Mouse (Mus musculus) limb, embryonic 10.5 days (tissue): ENCODE data around the gene Palm. TPM values are rescaled to one million over a fixed set of nuclear protein-coding genes. Genes with fewer than 3 reads are reported as not detected.

Source experiments
- DNase-seq: peaks from one replicate; pipeline ENCODE4 v3.0.0-alpha.2; 2017; ENCODE audit warnings: low spot score
- H3K27ac ChIP-seq: fragments of 300-500 bp; sonication (generic); 2 replicates; pipeline ENCODE4 v1.5.1; 2016; ENCODE audit warnings: mild to moderate bottlenecking
- H3K27me3 ChIP-seq: fragments of 300-500 bp; sonication (generic); 2 replicates; pipeline ENCODE4 v1.6.1; 2016; ENCODE audit warnings: low read depth, mild to moderate bottlenecking; ENCODE audit not compliant: poor library complexity, severe bottlenecking
- H3K36me3 ChIP-seq: fragments of 300-500 bp; sonication (generic); 2 replicates; pipeline ENCODE4 v1.6.1; 2016; ENCODE audit warnings: mild to moderate bottlenecking, moderate library complexity
- H3K4me1 ChIP-seq: fragments of 300-500 bp; sonication (generic); 2 replicates; pipeline ENCODE4 v1.6.1; 2016
- H3K4me3 ChIP-seq: fragments of 300-500 bp; sonication (generic); 2 replicates; pipeline ENCODE4 v1.5.1; 2016; ENCODE audit warnings: mild to moderate bottlenecking, moderate library complexity
- H3K9me3 ChIP-seq: fragments of 300-500 bp; sonication (generic); replicated peaks from 2 replicates; pipeline ENCODE4 v1.6.1; 2016; ENCODE audit warnings: mild to moderate bottlenecking
- WGBS: fragments of 180-500 bp; shearing (Covaris S2); methylation state at CpG from one replicate; pipeline ENCODE4 v1.1.7; 2016; 5-methylcytosine and 5-hydroxymethylcytosine counted together
- polyA plus RNA-seq: library from polyadenylated mRNA; unstranded; fragments of >200 nt; fragmentation: Nextera tagmentation; extraction: Ambion mirVana; gene quantifications from 2 replicates; pipeline ENCODE4 v1.2.1, GENCODE M21; 2016

Gene Palm
- polyA plus RNA-seq, 1 experiment from 2014 or later: 126 TPM

GRCm38 (mm10) chr10:79857894-79858293 is 64.5 kb downstream of the Palm start:
- Histone ChIP-seq H3K4me1 (peaks cover 53% of the 10 kb centered on the region), H3K9me3 (no peaks in the 10 kb centered on the region), H3K27ac (no peak overlapping the region), H3K36me3 (peaks cover 72% of the 10 kb centered on the region), H3K27me3 (no peaks in the 10 kb centered on the region), H3K4me3 (peak overlapping the region; percentile 99)
- WGBS: 77% methylated on average over 2 of the region's 2 CpGs
- DNase-seq: no peak

DNA sequence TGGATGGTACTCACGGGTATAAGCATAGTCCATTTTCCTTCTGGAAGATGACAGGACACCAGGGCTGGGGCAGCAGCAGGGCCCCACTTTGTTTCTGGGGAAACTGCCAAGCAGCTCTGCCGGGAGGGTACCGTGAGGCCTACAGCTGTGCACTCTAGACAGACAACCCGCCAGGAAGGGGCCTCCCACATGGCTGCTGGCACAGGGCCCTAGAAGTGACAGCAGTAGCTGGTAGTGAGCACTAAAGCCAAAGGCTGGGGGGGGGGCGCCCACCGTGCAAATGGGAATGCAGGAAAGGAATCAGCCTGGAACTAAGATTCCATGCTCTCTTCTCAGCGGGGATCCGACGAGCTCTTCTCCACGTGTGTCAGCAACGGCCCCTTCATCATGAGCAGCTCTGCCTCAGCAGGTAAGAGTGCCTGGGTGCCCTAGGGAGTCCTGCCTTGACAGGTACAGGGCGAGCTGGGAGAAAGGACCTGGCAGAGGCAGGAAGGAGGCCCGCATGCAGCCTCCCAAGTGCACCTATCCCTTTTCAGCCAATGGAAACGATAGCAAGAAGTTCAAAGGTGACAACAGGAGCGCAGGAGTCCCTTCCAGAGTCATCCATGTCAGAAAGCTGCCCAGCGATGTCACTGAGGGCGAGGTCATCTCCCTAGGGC is 65.2 kb downstream of the Palm start:
- no peak overlapping the region for H3K27ac ChIP-seq
- H3K4me1 ChIP-seq: peaks cover 47% of the 10 kb centered on the region
- no peak for DNase-seq

DNA sequence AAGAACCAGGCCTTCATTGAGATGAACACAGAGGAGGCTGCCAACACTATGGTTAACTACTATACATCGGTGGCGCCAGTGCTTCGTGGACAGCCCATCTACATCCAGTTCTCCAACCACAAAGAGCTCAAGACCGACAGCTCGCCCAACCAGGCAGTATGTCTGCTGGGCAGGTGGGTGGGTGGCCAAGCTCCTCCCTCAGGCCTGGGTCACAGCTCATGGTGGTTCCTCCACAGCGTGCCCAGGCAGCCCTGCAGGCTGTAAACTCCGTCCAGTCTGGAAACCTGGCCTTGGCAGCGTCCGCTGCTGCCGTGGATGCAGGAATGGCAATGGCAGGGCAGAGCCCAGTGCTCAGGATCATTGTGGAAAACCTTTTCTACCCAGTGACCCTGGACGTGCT is 65.7 kb downstream of the Palm start:
- H3K36me3 ChIP-seq: peaks cover 84% of the 10 kb centered on the region
- H3K4me3 ChIP-seq: peak overlapping the region; percentile 10; the same call in 1 of the 2 replicates
- no peak for DNase-seq
- peaks cover 47% of the 10 kb centered on the region for H3K4me1 ChIP-seq
- WGBS: 91% methylated on average over 11 of the region's 11 CpGs
- H3K27me3 ChIP-seq: no peaks in the 10 kb centered on the region
- H3K27ac ChIP-seq: no peak overlapping the region
- no peaks in the 10 kb centered on the region for H3K9me3 ChIP-seq

More for the DNA sequence above, 65.2 kb downstream of the Palm start:
- WGBS: 83% methylated on average over 17 of the region's 17 CpGs
- H3K27me3 ChIP-seq: no peaks in the 10 kb centered on the region
- peak overlapping the region; percentile 99; the same call in 1 of the 2 replicates for H3K4me3 ChIP-seq
- H3K36me3 ChIP-seq: peaks cover 78% of the 10 kb centered on the region
- H3K9me3 ChIP-seq: no peaks in the 10 kb centered on the region

- Histone ChIP-seq H3K9me3 (no peaks in the 10 kb centered on the region), H3K27ac (no peak overlapping the region), H3K4me1 (peaks cover 46% of the 10 kb centered on the region), H3K4me3 (peak overlapping the region; percentile 2; the same call in 1 of the 2 replicates), H3K36me3 (peaks cover 96% of the 10 kb centered on the region), H3K27me3 (no peaks in the 10 kb centered on the region)
- DNase-seq: no peak
- WGBS: 91% methylated on average over 26 of the region's 26 CpGs
These were observed 66.9 kb downstream of the Palm start for GRCm38 (mm10) chr10:79860079-79860911.

DNA sequence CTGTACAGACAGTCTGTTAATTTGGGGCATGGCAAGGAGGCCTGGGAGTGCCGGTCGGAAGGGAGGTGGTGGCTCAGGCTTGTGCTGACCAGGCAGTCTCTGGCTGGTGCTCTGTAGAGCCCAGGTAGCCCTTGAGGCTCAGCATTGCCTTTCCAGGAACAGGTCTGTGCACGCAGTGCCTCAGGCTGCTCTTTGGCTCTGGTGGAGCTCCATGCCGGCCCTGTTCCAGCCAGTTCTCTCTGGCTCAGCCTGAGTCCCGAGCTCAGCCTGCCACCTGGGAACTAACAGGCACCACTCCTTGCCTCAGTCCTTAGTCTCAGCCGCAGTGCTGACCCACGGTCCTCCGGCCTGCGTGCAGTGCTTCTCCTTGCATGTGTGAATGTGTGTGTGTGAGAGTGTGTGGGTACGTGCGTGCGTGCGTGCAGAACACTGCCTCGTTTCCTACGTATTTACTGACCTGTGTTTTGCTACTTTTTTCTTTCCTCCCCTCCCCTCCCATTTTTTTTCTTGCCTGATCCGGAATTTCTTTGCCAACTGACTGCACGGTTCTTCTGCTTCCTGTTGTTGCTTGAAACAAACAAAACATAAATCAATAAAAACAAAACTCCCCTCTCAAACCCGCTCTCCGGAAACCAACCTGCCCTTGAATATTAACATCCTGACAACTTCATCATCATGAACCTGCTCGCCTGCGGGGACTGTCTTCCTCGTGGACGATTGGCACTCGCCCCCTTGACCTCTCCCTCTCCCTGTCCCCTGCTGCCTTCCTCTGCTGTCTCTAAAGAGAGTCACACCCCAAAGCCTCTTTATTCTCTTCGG is 68.1 kb downstream of the Palm start:
- H3K27me3 ChIP-seq: no peaks in the 10 kb centered on the region
- peaks cover 42% of the 10 kb centered on the region for H3K4me1 ChIP-seq
- no peak overlapping the region for H3K4me3 ChIP-seq
- DNase-seq: no peak
- H3K36me3 ChIP-seq: peaks cover 100% of the 10 kb centered on the region
- 86% methylated on average over 25 of the region's 25 CpGs for WGBS
- no peak overlapping the region for H3K27ac ChIP-seq
- no peaks in the 10 kb centered on the region for H3K9me3 ChIP-seq

DNA sequence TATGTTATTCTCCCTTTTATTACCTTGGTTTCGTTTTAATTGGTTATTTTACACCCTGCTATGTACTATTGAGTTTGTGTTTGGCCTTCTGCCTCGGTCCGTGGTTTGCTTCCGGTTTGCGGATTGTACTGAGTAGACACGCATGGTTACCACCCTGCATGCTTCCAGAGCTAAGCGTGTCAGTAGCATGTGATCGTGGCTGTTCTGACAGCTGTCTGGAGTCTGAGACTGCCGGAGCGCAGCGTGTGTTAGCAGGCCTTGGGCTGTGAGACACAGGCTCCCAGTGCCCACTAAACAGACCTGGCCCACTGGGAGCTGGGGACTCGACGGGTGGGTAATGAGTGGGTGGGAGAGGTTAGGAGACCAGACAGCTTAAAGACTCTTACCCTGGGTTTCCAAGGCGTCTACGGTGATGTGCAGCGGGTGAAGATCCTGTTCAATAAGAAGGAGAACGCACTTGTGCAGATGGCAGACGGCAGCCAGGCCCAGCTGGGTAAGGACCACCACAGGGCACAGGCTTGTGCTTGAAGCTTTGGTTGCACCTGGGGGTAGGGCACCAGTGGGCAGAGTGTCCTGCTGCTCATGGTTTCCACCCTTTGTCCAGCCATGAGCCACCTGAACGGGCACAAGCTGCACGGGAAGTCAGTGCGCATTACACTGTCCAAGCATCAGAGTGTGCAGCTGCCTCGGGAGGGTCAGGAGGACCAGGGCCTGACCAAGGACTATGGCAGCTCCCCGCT is 68.8 kb downstream of the Palm start:
- H3K27ac ChIP-seq: no peak overlapping the region

DNA sequence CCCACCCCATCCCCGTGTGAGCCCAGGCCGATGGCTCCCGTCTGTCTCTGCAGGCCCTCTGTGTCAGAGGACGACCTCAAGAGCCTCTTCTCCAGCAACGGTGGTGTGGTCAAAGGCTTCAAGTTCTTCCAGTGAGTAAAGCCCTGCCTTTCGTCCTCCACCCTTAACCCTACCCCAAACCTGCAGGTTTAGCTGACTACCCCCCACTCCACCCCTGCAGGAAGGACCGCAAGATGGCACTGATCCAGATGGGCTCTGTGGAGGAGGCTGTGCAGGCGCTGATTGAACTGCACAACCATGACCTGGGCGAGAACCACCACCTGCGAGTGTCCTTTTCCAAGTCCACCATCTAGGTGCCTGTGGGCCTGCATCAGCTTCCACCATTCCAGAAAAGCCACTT is 69.6 kb downstream of the Palm start:
- DNase-seq: no peak
- WGBS: 82% methylated on average over 10 of the region's 10 CpGs
- peaks cover 98% of the 10 kb centered on the region for H3K36me3 ChIP-seq
- H3K27me3 ChIP-seq: no peaks in the 10 kb centered on the region
- H3K27ac ChIP-seq: no peak overlapping the region
- no peaks in the 10 kb centered on the region for H3K9me3 ChIP-seq
- H3K4me3 ChIP-seq: no peak overlapping the region
- H3K4me1 ChIP-seq: peaks cover 38% of the 10 kb centered on the region

More for the DNA sequence above, 68.8 kb downstream of the Palm start:
- H3K36me3 ChIP-seq: peaks cover 100% of the 10 kb centered on the region
- no peak overlapping the region for H3K4me3 ChIP-seq
- DNase-seq: no peak
- peaks cover 42% of the 10 kb centered on the region for H3K4me1 ChIP-seq
- H3K9me3 ChIP-seq: no peaks in the 10 kb centered on the region
- H3K27me3 ChIP-seq: no peaks in the 10 kb centered on the region
- 92% methylated on average over 23 of the region's 23 CpGs for WGBS

DNA sequence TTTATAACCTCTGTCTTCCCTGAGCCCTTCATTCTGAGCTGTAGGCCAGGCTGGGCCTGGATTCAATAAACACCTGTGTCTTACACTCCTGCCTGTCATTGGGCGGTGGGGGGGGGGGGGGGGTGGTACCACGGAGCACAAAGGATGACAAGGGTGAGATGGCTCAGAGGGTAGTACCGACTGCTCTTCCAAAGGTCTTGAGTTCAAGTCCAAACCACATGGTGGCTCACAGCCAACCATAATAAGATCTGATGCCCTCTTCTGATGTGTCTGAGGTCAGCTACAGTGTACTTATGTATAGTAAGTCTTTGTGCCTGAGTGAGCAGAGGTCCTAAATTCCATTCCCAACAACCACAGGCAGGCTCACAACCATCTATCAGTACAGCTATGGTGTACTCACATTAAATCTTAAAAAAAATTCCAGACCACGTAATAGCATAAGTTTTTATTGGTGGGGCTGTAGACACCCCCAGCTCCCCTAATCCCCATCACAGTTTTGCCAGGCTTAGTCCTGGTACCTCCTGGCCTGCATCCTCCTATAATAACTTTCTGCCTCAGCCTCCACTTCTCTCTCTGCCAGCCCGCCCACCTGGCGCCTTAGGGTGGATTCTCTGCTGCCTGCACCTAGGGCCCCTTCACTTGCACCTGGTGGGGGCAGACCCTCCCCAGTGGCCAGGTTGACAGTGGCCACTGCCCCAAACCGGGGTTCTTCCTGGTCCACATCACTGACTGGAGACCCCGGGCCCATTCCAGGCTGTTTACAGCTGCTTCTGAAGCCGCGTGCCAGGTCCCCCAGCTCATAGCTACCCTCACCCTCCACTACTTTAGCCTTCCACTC is 71.2 kb downstream of the Palm start:
- Histone ChIP-seq H3K36me3 (peaks cover 96% of the 10 kb centered on the region), H3K4me3 (0 out of 2 replicates have a peak overlapping the region, but pooled peaks have one; percentile 9), H3K9me3 (no peaks in the 10 kb centered on the region), H3K27me3 (no peaks in the 10 kb centered on the region), H3K4me1 (peaks cover 31% of the 10 kb centered on the region), H3K27ac (no peak overlapping the region)
- 46% methylated on average over 10 of the region's 10 CpGs for WGBS
- DNase-seq: peak; percentile 53

GRCm38 (mm10) chr10:79865189-79865601 is 71.8 kb downstream of the Palm start:
- WGBS: 74% methylated on average over 12 of the region's 12 CpGs
- peak; percentile 48 for DNase-seq

GRCm38 (mm10) chr10:79865801-79866295 is 72.5 kb downstream of the Palm start:
- Histone ChIP-seq H3K4me1 (peaks cover 20% of the 10 kb centered on the region), H3K27ac (no peak overlapping the region), H3K36me3 (peaks cover 95% of the 10 kb centered on the region), H3K27me3 (no peaks in the 10 kb centered on the region), H3K4me3 (no peak overlapping the region), H3K9me3 (no peaks in the 10 kb centered on the region)
- no peak for DNase-seq
- WGBS: 82% methylated on average over 19 of the region's 19 CpGs

More at GRCm38 (mm10) chr10:79865189-79865601, 71.8 kb downstream of the Palm start:
- peak overlapping the region; percentile 9; the same call in 1 of the 2 replicates for H3K4me3 ChIP-seq
- no peak overlapping the region for H3K27ac ChIP-seq
- no peaks in the 10 kb centered on the region for H3K9me3 ChIP-seq
- H3K4me1 ChIP-seq: peaks cover 26% of the 10 kb centered on the region
- H3K27me3 ChIP-seq: no peaks in the 10 kb centered on the region
- peaks cover 96% of the 10 kb centered on the region for H3K36me3 ChIP-seq

- H3K4me1 ChIP-seq: peaks cover 17% of the 10 kb centered on the region
- H3K27me3 ChIP-seq: no peaks in the 10 kb centered on the region
- H3K27ac ChIP-seq: no peak overlapping the region; the same call in none of the 2 replicates
- H3K36me3 ChIP-seq: peaks cover 95% of the 10 kb centered on the region
- WGBS: 78% methylated on average over 11 of the region's 11 CpGs
- DNase-seq: no peak
- H3K4me3 ChIP-seq: no peak overlapping the region; the same call in 1 of the 2 replicates
- no peaks in the 10 kb centered on the region for H3K9me3 ChIP-seq
These were observed 73.2 kb downstream of the Palm start for GRCm38 (mm10) chr10:79866601-79867000.
